Mouse (Mus musculus): ENCODE data around the gene Dapl1. TPM values are rescaled to one million over a fixed set of nuclear protein-coding genes. Genes with fewer than 3 reads are reported as not detected.
A peak's percentile ranks its signal among the peaks of the same experiment; 100 is the strongest.

Dapl1 gene
- total RNA-seq, 2 experiments from 2014 or later: not detected

DNA sequence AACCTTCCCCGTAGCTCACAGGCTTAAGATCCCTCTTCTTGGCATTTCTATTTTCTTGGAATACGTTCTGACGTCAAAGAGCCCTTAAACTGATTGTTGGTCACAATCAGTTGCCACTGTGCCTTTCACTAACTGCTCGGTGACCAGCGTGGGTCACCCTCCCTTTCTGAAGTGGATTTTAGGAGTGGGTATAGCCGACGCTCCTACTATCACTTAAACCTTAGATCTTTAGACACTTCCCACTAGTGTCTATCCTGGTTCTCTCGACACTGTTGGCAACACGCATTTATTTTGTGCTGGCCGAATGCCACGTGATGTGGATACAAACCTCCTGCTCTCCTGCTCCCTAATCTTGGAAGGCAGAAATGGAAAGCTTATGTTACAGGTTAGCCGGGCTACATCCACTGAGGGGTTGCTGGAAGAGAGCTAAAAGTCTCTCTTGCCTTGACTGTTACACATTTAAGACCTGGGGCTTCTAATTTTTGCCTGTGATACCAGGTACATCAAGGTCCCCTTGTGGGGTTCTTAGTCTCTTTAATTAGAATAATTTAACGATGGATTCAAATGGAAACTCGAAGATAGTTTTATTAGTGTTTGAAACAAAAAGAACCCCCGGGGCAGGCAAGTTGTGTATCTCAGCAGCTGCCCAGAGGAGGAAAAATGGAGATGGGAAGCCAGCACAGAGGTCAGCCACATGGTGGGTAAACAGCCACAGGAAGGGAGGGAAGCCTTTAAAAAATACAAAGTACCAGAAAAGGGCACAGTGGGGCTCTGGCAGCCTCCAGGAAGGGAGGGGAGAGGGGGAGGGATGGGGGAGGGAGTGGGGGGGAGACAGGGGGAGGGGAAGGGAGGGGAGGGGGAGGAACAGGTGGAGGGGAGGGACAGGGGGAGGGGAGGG lies 13.2 kb upstream of the Dapl1 start:
- no peak for DNase-seq

- DNase-seq: no peak
Observed at GRCm38 (mm10) chr2:59474336-59474735, 10.1 kb upstream of the Dapl1 start.

- no peak for DNase-seq
Observed at GRCm38 (mm10) chr2:59485080-59485479, 627 bp downstream of the Dapl1 start.

- DNase-seq: no peak
Observed at GRCm38 (mm10) chr2:59485657-59486056, 1.2 kb downstream of the Dapl1 start.

DNA sequence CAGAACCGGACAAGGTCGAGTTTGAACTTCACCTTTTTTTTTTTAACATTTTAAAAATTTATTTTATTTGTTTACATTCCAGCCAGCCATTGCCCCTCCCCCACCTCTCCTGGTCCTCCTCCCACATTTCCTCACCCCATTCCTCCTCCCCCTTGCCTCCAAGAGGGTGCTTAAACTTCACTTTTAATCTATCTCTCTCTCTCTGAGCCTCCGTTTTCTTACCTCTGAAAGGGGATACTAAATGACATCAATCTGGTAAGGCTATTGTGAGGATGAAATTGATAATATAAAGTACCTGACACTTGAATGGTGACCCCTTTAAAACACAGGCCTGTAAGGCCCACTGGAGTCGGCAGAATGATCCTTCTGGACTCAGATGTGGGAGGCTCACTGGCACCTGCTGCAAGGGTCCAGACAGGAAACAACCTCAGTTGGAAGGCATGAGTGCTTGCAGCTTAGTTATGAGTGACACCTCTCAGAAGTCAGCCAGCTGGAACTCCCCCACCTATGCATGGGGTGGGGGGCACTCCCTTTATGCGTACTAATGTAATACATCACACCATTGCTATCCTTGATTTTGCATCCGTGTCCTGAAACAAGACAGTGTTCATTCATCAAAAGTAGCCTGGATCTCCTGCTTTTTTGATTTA lies 1.9 kb downstream of the Dapl1 start:
- DNase-seq: no peak

DNA sequence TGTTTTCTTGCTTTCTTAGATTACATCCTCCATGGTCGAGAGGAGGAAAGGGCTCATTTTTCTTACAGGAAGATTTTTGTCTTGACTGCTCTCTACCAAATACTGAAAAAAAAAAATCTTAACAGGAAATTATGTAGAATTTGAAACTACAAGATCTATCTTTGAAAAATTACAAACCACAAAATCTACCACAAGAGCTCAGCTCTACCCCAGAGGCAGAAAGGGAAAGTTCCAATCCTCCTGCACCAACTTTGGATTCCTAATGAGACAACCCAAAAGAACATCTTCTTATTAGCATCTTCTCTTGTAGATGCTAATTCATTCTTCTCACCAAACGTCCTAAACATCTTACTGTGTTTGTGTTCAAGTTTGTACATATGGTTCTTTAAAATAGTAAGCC lies 3.8 kb downstream of the Dapl1 start:
- no peak for DNase-seq

DNA sequence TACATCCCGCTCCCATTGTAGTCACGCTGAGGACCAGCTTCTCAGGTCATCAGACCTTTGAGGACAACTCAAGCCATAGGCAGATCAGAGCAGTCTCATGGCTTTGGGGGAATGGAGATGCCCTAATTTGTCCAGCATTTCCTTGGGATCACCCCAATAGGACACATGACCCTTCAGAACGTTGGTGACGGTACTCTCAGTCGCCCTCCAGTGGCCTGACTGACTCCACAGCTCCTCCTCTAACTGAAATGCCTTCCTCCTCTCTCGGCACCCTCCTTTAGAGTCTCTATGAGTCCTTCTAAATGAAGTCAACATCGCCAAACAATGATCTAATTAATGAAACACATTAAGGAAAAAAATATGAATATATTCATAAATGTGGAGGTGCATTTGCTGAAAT lies 5.9 kb downstream of the Dapl1 start:
- no peak for DNase-seq

DNA sequence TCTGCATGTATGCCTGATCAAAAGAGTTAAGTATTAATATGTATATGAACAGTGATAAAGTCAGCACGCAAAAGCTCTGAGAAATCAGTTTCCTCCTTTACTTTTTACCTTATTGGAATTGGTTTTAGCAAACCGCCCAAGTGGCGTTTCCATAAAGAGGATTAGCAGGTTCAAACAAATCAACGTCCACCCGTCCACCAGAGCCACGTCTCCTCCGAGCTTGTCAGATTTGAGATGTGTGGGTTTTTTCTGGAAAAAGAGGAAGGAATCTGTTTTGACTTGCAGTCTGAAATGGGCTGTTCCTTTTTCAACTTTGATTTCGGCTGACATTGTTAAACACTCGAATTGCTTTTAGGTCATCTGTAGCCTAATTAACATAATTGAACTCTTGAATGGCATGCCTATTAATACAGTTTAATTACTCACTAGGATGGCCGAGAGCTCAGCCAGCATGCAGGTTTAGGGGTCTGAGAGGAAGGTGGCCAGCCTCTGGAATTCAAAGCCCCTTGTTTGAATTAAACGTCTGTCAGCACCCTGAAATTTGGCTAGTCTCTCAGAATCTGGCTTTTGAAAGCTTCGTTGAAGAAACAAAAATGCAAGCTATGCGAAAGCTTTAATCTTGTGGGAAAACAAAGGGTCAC lies 9.1 kb downstream of the Dapl1 start:
- no peak for DNase-seq

DNA sequence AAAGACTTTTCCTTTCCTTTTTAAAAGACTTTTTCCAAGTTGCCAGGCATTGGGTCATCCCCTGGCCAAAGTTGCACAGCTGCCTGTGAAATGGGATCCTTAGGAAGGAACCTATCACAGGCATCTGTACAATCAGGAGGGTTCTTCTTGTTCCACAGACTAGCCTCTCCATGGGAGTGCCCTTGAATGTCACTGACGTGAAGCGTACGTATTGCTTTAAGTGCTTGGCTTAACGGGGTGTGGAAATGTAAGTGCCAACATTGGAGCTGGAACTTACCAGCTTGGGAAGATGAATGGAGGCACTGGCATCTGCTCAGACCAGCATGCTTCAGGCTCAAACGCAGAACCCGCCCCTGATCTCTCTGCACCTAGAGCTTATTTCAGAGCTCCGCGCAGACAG lies 14.7 kb downstream of the Dapl1 start:
- DNase-seq: no peak

GRCm38 (mm10) chr2:59499717-59500116 lies 15.3 kb downstream of the Dapl1 start:
- DNase-seq: no peak

GRCm38 (mm10) chr2:59509061-59509460 lies 24.6 kb downstream of the Dapl1 start:
- no peak for DNase-seq

- DNase-seq: no peak
Observed at GRCm38 (mm10) chr2:59510416-59510815, 26.0 kb downstream of the Dapl1 start.

GRCm38 (mm10) chr2:59510882-59511281 lies 26.4 kb downstream of the Dapl1 start:
- DNase-seq: no peak

- no peak for DNase-seq
Observed at GRCm38 (mm10) chr2:59520663-59521062, 36.2 kb downstream of the Dapl1 start.

- peak; percentile 80 for DNase-seq
Observed at GRCm38 (mm10) chr2:59522079-59522684, 37.7 kb downstream of the Dapl1 start.

GRCm38 (mm10) chr2:59523526-59523925 lies 39.1 kb downstream of the Dapl1 start:
- no peak for DNase-seq

DNA sequence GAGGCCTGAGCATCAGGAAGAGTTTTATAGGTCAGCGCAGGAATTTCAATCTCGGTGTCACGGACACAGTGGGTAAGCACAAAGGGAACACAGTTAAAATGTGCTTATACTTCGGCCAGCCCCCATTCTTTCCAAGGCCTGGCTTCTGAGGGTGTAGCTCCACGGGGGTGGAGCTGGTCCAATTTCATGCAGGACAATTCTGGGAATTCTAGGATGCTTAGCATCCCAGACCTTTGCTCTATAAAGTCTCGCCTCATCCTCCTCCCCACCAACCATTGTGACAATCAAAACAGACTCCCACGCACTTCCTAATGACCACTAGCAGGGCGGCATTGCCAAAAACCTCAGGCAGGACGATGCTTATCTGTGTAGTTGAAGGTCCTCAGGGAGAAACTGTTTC lies 42.4 kb downstream of the Dapl1 start:
- DNase-seq: no peak

DNA sequence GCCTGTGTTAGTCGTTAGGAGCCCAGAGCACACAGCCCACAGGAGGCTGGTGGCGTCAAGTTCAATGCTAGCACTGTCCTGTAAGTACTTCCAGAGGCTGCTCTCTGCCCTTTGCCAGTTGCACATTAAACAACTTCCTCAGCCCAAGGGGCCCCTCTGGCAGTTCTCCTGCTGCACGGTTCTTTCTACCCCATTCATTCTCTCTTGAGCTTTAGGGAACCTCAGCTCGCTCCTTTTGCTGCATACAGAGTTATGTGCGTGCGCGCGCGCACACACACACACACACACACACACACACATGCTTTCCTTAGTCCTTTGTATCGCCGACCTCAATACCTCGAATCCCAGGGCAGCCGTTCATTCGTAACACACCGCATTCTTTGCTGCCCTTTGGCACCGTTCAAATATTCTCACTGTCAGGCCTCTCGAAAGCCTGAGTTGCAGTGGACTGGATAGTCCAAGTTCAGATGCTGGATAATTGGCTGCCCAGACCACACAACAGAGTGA lies 45.2 kb downstream of the Dapl1 start:
- DNase-seq: no peak

- DNase-seq: no peak
Observed at GRCm38 (mm10) chr2:59530811-59531210, 46.4 kb downstream of the Dapl1 start.

DNA sequence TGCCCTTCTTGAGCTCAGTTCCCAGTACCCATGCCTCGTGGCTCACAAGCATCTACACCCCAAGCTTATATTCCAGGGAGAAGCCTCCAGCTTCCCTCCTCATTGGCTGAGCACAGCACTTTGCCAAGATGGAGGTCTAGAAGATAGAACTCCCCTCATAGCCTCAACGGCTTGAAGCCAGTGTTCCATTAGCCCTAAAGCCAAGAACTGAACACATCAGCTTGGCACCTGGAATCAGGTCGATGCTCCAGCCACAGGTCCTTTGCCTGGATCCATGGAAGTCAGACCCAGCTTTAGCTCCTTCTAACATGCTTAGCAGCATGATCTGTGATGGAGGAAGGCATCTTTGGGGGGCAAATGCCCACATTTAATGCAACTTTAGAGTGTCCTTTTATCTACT lies 48.5 kb downstream of the Dapl1 start:
- DNase-seq: no peak

DNA sequence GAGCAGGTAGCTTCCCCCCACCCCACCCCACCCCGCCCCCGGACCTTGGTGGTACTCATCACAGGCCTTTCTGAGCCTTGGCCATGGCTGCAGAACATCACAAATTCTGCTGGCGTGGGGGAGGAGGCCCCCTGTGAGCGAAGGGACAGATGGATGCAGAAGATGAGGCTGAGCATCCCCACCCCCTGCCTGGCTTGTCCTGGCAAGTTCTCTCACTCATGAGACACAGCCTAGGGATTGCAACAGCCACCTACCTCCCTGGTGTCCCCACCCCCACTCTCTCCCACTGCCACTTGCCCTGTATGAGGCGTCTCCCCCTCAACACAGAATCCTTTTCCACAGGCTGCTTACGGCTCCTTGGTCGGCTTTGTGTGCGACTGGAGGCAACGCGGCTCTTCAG lies 49.1 kb downstream of the Dapl1 start:
- no peak for DNase-seq

DNA sequence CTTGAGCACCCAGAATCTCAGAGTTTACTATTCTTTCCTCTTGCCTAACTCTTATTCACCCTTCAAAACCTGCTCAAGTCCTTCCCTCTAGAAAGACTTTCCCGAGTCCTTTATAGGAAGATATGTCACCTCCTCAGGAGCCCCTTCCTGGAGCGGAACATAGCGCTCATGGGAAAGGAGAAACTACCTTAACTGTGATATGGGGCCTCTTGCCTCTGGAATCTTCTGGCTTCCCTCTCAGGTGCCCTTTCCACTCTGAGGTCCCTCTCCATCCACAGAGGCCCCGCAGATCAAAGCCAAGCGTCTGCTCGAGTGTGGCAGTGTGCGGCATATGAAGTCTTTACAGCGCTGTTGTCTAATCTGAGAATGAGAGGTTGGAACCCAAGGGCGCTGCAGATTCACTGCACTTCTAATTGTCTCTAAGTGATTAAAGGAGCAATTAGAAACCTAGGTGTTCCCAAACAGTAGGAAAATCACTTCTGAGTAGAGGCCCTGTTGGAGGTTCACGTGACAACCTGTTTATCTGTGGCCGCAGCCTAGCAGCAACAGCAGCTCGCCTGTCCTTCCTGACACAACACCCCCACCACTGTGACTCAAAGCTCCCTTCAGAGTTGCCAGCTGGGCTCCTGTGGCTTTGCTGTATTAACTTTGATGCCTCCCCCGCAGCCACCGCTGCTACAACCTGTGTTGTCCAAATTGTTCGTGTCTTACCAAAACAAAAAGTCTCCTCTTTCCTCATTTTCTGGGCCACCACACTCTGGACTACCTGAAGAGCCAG lies 49.7 kb downstream of the Dapl1 start:
- DNase-seq: no peak
